Mouse (Mus musculus): ENCODE data around the gene Loxl3.

DNA sequence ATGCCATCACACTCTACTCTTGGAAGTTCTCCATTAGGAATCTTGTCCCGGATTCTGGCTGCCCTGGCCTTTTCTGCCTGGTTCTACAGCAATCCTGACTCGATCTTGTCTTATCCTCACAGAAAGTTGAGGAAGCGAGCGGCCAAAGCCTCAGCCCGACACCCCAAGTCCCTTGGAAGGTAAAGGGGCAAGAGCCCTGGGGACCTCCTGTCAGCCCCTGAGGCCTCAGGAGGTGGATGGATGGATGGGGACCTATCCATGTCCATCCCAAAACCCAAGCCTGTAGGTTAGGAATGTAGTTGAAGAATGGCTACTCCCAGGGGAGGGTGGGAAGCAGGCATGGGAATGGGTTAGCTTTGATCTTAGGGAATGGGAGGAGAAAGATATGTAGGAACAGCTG is 10.0 kb downstream of the Loxl3 start:
- TF ChIP-seq CTCF (IDR thresholded peaks at IDR 0.05; ENCODE audit: borderline replicate concordance, insufficient read depth, low read length) (no peak), POLR2A (IDR thresholded peaks at IDR 0.05; ENCODE audit: low read depth, low read length) (no peak)

All from embryonic fibroblast, embryonic 13.5 days (primary cell).